Mouse (Mus musculus) CD8-positive naive resting alpha-beta T cell, adult 2 months (primary cell): ENCODE measurements around the gene Fopnl.

Source experiments
- DNase-seq, 2 experiments: peaks; one replicate each; pipeline ENCODE4 v3.0.0; 2022; ENCODE audit warnings: low read depth in 2 of 2, low spot score in 2 of 2

Fopnl gene

GRCm38 (mm10) chr16:14316884-14317876 lies at the start of gene Fopnl:
Gene Fopnl (minus strand): TSS chr16:14317405.
- peak; percentile 91 to 93 for DNase-seq

- DNase-seq, result no peak
Observed at GRCm38 (mm10) chr16:14366017-14366416, 48.8 kb upstream of the Fopnl start.

GRCm38 (mm10) chr16:14365457-14365856 lies 48.3 kb upstream of the Fopnl start:
- no peak for DNase-seq

DNA sequence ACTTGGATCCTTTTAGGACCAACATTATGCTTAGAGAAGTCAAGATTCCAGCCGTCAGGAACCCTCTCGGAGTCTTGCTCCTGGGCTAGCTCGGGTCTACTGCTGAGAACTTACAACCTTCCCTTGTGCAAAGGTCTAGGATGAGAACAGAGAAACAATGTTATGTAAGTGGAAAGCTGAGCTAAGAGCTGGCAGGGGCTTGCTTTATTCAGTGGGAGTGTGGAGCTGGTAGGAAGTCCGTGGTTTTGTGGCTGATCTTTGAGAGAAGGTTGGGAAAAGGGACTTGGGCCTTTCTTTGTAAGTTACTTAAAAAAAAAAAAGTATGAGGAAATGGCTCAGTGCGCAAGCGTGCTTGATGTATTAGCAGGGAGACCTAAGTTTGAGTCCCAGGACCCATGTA lies 46.9 kb upstream of the Fopnl start:
- DNase-seq, result no peak

- no peak for DNase-seq
Observed at GRCm38 (mm10) chr16:14363496-14363895, 46.3 kb upstream of the Fopnl start.

- peak in 1 of 2 experiments; percentile 11 for DNase-seq
Observed at GRCm38 (mm10) chr16:14362099-14362820, 45.1 kb upstream of the Fopnl start.

DNA sequence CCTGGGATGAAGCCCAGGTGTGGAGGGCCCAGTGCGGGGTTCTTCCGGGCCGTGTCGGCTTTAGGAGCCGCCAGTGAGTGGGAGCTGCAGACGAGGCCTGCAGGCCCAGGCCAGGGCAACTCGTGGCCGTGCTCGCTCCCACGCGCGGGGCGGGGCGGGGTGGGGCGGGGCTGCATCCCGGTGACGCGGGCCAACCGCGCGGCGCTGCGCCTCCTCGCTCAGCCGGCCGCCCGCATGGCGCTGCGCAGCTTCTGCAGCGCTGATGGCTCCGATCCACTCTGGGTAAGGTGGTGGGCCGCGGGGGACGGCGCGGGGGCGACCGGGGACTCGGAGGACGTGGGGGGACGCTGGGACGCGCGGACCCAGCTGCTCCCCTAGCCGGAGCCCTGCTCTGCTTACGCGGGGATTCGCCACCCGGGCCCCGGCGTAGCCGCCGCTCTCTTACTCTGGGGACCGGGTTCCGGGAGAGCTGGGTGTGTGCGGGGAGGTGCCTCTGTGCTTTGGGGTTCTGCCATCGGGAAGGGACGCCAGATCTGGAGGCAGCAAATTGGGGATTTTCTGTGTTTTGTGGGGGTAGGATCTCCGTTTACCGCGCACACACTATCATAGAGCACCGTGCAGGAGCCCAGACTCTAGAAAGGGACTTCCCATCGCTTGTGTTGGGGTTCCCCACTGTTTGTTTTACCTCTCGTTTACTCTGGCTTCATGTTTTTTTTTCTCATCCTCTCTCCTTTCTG lies 44.3 kb upstream of the Fopnl start, which contains the start of gene Abcc1:
TSS of gene Abcc1 (plus strand) at position 197 of the 737 bp plus-strand sequence.
- peak; percentile 37 to 47 for DNase-seq

DNA sequence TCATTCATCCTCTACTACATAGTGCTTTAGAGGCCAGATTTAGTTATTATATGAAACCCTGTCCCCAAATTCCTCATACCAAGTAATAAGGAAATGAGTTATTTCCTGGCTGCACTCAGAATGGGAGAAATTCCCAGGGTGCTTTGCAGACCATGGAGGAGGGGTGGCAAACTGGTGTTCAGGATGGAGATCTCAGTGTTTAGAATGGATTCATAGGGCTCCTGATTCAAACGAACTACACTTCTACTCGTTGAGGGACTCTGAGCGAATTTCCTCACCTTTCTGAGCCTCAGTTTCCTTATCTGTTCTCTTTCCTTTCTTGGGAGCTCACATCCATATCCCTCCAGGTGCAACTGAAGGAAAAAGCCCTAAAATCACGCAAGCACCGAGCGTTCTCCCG lies 43.7 kb upstream of the Fopnl start:
- DNase-seq, result no peak

DNA sequence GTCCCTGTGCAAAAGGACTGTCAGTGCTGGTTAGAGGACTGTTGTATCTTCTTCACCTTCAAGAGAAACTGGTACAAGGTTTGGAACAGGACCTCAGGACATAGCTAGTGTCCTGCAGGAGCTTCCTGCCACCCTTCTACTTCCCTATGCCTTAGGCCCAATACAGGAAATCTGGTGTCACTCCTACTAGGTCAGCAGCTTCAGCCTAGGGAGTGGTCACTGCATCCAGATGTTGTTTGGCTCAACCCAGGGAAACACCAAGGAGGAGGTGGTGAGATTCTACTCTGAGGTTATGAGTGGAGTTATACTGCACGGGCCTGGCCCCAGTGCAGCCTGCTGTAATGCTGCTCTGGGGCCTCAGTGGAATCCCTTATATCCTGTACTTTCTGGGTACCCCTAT lies 41.3 kb upstream of the Fopnl start:
- DNase-seq, result no peak

- no peak for DNase-seq
Observed at GRCm38 (mm10) chr16:14357859-14358258, 40.7 kb upstream of the Fopnl start.

DNA sequence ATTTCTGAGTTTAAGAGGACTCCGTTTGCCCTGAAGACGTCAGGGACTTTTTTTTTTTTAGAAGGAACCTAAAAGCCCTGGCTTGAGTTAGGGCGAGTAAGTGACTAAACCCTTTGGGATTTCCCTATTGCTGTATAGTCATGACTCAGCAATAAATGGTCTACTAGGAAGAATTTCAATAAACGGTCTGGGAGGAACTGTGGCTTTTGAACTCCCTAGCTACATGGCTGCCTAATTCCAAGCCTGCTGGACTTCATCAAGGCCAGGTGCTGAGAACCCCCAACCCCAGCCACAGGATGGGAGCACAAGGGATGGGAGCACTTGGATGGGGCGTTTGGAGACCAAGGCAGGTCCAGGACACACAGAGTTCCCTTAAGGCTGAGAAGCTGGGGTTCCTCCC lies 35.5 kb upstream of the Fopnl start:
- no peak for DNase-seq

GRCm38 (mm10) chr16:14352234-14352633 lies 35.0 kb upstream of the Fopnl start:
- no peak for DNase-seq

- no peak for DNase-seq
Observed at GRCm38 (mm10) chr16:14351571-14351970, 34.4 kb upstream of the Fopnl start.

DNA sequence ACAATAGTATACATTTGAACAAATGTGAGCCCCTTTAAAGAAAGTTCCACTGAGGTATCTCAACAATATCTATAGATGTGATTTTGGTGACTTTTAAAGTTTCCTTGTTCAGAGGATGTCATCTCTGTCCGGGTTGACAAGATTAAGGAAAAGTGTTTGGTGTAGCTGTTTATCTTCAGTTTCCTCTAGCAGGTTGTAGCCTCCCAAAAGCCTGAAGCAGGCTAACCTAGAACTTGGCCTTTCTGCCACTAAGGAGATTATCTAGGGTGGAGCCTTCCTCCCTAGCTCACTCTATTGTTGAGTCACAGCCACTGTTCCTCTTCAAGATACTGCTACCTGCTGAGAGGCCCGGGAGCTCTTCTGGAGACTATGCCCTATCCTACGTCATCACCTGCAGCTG lies 27.8 kb upstream of the Fopnl start:
- no peak for DNase-seq

- no peak for DNase-seq
Observed at GRCm38 (mm10) chr16:14328156-14328555, 11.0 kb upstream of the Fopnl start.

DNA sequence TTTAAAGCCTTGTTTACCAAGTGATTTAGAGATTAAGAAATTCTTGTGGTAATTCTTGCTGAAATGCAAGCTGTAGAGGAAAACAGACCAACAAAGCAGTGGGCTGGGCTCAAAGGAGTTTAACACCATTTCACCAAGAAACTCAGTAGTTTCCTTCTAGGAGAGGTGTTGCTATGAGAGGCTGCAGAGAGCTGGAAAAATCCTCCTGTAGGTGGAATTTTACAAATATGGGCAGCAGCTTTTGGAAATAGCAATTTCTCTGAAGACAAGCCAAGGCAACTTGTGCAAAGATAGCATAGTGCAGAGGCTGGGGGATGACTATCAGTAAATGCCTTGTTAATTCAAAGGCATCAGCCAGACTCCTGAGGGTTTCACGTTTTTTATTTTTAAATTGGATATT lies 3.3 kb upstream of the Fopnl start:
- no peak for DNase-seq

- DNase-seq, result no peak
Observed at GRCm38 (mm10) chr16:14319681-14320080, 2.5 kb upstream of the Fopnl start.

GRCm38 (mm10) chr16:14312914-14313313 lies 4.3 kb downstream of the Fopnl start:
- DNase-seq, result no peak

GRCm38 (mm10) chr16:14311371-14311770 lies 5.8 kb downstream of the Fopnl start:
- peak; percentile 6 to 18 for DNase-seq

DNA sequence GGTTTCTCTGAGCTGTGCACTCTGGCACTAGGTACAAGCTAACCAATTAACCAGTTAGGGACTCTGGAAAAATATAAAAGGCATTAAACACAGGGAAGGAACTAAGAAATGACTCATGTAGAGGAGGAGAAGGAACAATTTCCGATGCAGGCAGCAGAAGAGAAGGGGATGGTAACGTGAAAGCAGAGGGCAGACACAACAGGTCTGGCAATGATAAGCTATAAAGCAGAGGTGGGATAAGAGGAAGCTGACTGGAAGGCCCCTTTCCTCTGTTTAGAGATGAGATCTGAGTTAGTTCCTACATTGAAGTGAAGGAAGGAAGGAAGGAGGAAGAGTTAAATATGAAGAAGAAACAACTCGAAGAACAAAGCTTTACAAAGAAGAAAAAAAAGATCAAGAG lies 7.4 kb downstream of the Fopnl start:
- no peak for DNase-seq
